Mouse (Mus musculus) midbrain, embryonic 10.5 days (tissue): ENCODE measurements around the gene Cdc20. TPM values are rescaled to one million over a fixed set of nuclear protein-coding genes. Genes with fewer than 3 reads are reported as not detected.

Experiments
- polyA plus RNA-seq: library from polyadenylated mRNA; unstranded; fragments of >200 nt; fragmentation: Nextera tagmentation; extraction: Ambion mirVana; gene quantifications from 2 replicates; pipeline ENCODE4 v1.2.1, GENCODE M21; 2016

Gene Cdc20
- polyA plus RNA-seq, 1 experiment from 2014 or later: 424 TPM

Other genes with a start within 250 kb of the Cdc20 start
- gene Ptprf, start 145.9 kb downstream of the Cdc20 start, polyA plus RNA-seq: 94.4 and 103 TPM in 2 replicates
- 6.4 and 9.1 TPM in 2 replicates for gene Szt2, start 28.1 kb downstream of the Cdc20 start, polyA plus RNA-seq
- gene Med8, start 28.0 kb downstream of the Cdc20 start, polyA plus RNA-seq: 160 and 170 TPM in 2 replicates
- gene Elovl1, start 9.3 kb downstream of the Cdc20 start, polyA plus RNA-seq: 45.3 and 47.0 TPM in 2 replicates
- gene Mpl, start 20.2 kb upstream of the Cdc20 start, polyA plus RNA-seq: 1.0 and 1.8 TPM in 2 replicates
- 13.1 and 15.8 TPM in 2 replicates for gene Tie1, start 52.7 kb upstream of the Cdc20 start, polyA plus RNA-seq
- gene 2610528J11Rik, start 89.6 kb upstream of the Cdc20 start, polyA plus RNA-seq: 0.52 and 0.53 TPM in 2 replicates
- 0.28 and 0.30 TPM in 2 replicates for gene Tmem125, start 106.7 kb upstream of the Cdc20 start, polyA plus RNA-seq
- gene Cfap57, start 183.4 kb upstream of the Cdc20 start, polyA plus RNA-seq: 0.70 and 0.75 TPM in 2 replicates
- 187 and 192 TPM in 2 replicates for gene Ebna1bp2, start 183.4 kb upstream of the Cdc20 start, polyA plus RNA-seq
- not detected in 2 replicates for gene Olfr62, start 221.6 kb upstream of the Cdc20 start, polyA plus RNA-seq